Mouse (Mus musculus) heart, adult 2 months (tissue): ENCODE data around the gene Tecpr1. TPM values are rescaled to one million over a fixed set of nuclear protein-coding genes. Genes with fewer than 3 reads are reported as not detected.

ENCODE experiments used
- DNase-seq, 2 experiments: peaks; one replicate each; pipeline ENCODE4 v3.0.0; 2021
- H3K27ac ChIP-seq: fragments of 200-600 bp; 2 replicates; pipeline ENCODE4 v1.8.1; 2022
- H3K27me3 ChIP-seq: fragments of 200-500 bp; 2 replicates; pipeline ENCODE4 v1.6.1; 2012; ENCODE audit warnings: mild to moderate bottlenecking, low read length, inconsistent platforms, mixed read lengths; ENCODE audit not compliant: control insufficient read depth, insufficient read depth
- H3K36me3 ChIP-seq: fragments of 200-500 bp; 2 replicates; pipeline ENCODE4 v1.6.1; 2012; ENCODE audit warnings: low read length, inconsistent platforms; ENCODE audit not compliant: control insufficient read depth, insufficient read depth
- H3K4me1 ChIP-seq: fragments of 200-500 bp; 2 replicates; pipeline ENCODE4 v1.6.1; 2011; ENCODE audit warnings: low read length; ENCODE audit not compliant: control insufficient read depth, insufficient read depth
- H3K4me3 ChIP-seq: fragments of 200-600 bp; 2 replicates; pipeline ENCODE4 v1.8.1; 2022
- H3K79me2 ChIP-seq: fragments of 200-500 bp; replicated peaks from 2 replicates; pipeline ENCODE4 v1.6.1; 2012; ENCODE audit warnings: mild to moderate bottlenecking, inconsistent platforms, low read length, moderate library complexity, mixed read lengths; ENCODE audit not compliant: control insufficient read depth, insufficient read depth
- H3K9ac ChIP-seq: fragments of 200-500 bp; 2 replicates; pipeline ENCODE4 v1.6.1; 2012; ENCODE audit warnings: low read depth, mild to moderate bottlenecking, control low read depth, inconsistent platforms, low read length, mixed read lengths
- CTCF ChIP-seq: fragments of 200-600 bp; IDR thresholded peaks from 2 replicates; pipeline ENCODE4 v1.8.1; 2022; ENCODE audit warnings: antibody characterized with exemption, mild to moderate bottlenecking, moderate library complexity
- EP300 ChIP-seq: fragments of 200-500 bp; IDR thresholded peaks from 2 replicates; pipeline ENCODE4 v1.6.1; 2011; ENCODE audit warnings: low read depth, low read length, control low read depth; ENCODE audit not compliant: insufficient read depth
- POLR2A ChIP-seq: fragments of 200-500 bp; IDR thresholded peaks from 2 replicates; pipeline ENCODE4 v1.6.1; 2011; ENCODE audit warnings: mild to moderate bottlenecking, low read depth, low read length, control low read depth; ENCODE audit not compliant: insufficient read depth
- WGBS: fragments of 180-500 bp; shearing (Covaris S2); methylation state at CpG from one replicate; pipeline ENCODE4 v1.1.7; 2018; 5-methylcytosine and 5-hydroxymethylcytosine counted together
- intact Hi-C: fragments of 180-260 bp; cut with DNase I; formaldehyde crosslinking; loops from one replicate; pipeline ENCODE4 v1.15.1; 2025
- polyA plus RNA-seq: library from polyadenylated mRNA; depleted of rRNA; stranded (reverse); fragments of >200 nt; gene quantifications from 2 replicates; pipeline ENCODE4 v1.2.3, GENCODE M21; 2012; rRNA removed
- total RNA-seq, 2 experiments: library from RNA; stranded (reverse); gene quantifications; 2 replicates each; pipeline ENCODE4 v1.2.3; 2021

Gene Tecpr1
- total and polyA plus RNA-seq, 3 experiments = 24.2 to 34.9 (median 27.6) TPM

GRCm38 (mm10) chr5:144151270-144151669 is 72.1 kb downstream of the Tecpr1 start:
- intact Hi-C loops = no loop called here
- Histone ChIP-seq H3K27me3 (no peaks in the 10 kb centered on the region), H3K36me3 (no peaks in the 10 kb centered on the region), H3K79me2 (no peaks in the 10 kb centered on the region), H3K9ac (no peak overlapping the region), H3K4me3 (no peak overlapping the region), H3K4me1 (no peaks in the 10 kb centered on the region; the same call in 1 of the 2 replicates), H3K27ac (no peak overlapping the region)
- no peak for DNase-seq
- TF ChIP-seq EP300 (no peak), CTCF (no peak), POLR2A (no peak)
- WGBS = 77% methylated on average over 4 of the region's 4 CpGs

GRCm38 (mm10) chr5:144149530-144149929 is 73.9 kb downstream of the Tecpr1 start:
- Histone ChIP-seq H3K4me1 (no peaks in the 10 kb centered on the region; the same call in 1 of the 2 replicates), H3K4me3 (no peak overlapping the region), H3K79me2 (no peaks in the 10 kb centered on the region), H3K9ac (no peak overlapping the region), H3K27me3 (no peaks in the 10 kb centered on the region), H3K27ac (no peak overlapping the region), H3K36me3 (no peaks in the 10 kb centered on the region)
- 70% methylated on average over 4 of the region's 4 CpGs for WGBS
- no peak for TF ChIP-seq CTCF
- no peak for TF ChIP-seq EP300
- no peak for TF ChIP-seq POLR2A
- DNase-seq = no peak
- intact Hi-C loops = no loop called here

- no peak for DNase-seq
- Histone ChIP-seq H3K79me2 (no peaks in the 10 kb centered on the region), H3K27ac (no peak overlapping the region), H3K9ac (no peak overlapping the region), H3K4me3 (no peak overlapping the region), H3K36me3 (no peaks in the 10 kb centered on the region), H3K4me1 (no peaks in the 10 kb centered on the region; the same call in 1 of the 2 replicates), H3K27me3 (no peaks in the 10 kb centered on the region)
- TF ChIP-seq CTCF = no peak
- TF ChIP-seq EP300 = no peak
- no peak for TF ChIP-seq POLR2A
- intact Hi-C loops = no loop called here
Measured at GRCm38 (mm10) chr5:144146898-144147297, 76.5 kb downstream of the Tecpr1 start.

Other genes starting within 250 kb of the Tecpr1 start
- gene Ccz1, start 208.7 kb downstream of the Tecpr1 start, total RNA-seq = 10 to 100 TPM; 25.0 to 29.6 TPM
- 9.3 and 16.7 TPM in 2 replicates for gene Ccz1, start 208.7 kb downstream of the Tecpr1 start, polyA plus RNA-seq
- gene Ocm, start 196.9 kb downstream of the Tecpr1 start, total RNA-seq = not detected
- gene Ocm, start 196.9 kb downstream of the Tecpr1 start, polyA plus RNA-seq = not detected in 2 replicates
- gene Lmtk2, start 123.2 kb downstream of the Tecpr1 start, total RNA-seq = 10 to 100 TPM; 27.9 to 30.3 TPM
- 12.5 and 18.2 TPM in 2 replicates for gene Lmtk2, start 123.2 kb downstream of the Tecpr1 start, polyA plus RNA-seq
- not detected for gene Bhlha15, start 33.3 kb downstream of the Tecpr1 start, total RNA-seq
- 0.08 and 0.12 TPM in 2 replicates for gene Bhlha15, start 33.3 kb downstream of the Tecpr1 start, polyA plus RNA-seq
- 100 to 1,000 TPM; 129 to 152 TPM for gene Bri3, start 20.8 kb upstream of the Tecpr1 start, total RNA-seq
- gene Bri3, start 20.8 kb upstream of the Tecpr1 start, polyA plus RNA-seq = 240 and 258 TPM in 2 replicates
- 1 to 10 TPM; 4.5 to 5.3 TPM for gene Baiap2l1, start 134.5 kb upstream of the Tecpr1 start, total RNA-seq
- gene Baiap2l1, start 134.5 kb upstream of the Tecpr1 start, polyA plus RNA-seq = 6.7 and 7.2 TPM in 2 replicates